Mouse (Mus musculus) kidney, adult 8-10 months (tissue): Measurements from ENCODE around the gene Aplp2.

Source experiments
- DNase-seq, 2 experiments: peaks; one replicate each; pipeline ENCODE4 v3.0.0; 2022

Aplp2 gene

DNA sequence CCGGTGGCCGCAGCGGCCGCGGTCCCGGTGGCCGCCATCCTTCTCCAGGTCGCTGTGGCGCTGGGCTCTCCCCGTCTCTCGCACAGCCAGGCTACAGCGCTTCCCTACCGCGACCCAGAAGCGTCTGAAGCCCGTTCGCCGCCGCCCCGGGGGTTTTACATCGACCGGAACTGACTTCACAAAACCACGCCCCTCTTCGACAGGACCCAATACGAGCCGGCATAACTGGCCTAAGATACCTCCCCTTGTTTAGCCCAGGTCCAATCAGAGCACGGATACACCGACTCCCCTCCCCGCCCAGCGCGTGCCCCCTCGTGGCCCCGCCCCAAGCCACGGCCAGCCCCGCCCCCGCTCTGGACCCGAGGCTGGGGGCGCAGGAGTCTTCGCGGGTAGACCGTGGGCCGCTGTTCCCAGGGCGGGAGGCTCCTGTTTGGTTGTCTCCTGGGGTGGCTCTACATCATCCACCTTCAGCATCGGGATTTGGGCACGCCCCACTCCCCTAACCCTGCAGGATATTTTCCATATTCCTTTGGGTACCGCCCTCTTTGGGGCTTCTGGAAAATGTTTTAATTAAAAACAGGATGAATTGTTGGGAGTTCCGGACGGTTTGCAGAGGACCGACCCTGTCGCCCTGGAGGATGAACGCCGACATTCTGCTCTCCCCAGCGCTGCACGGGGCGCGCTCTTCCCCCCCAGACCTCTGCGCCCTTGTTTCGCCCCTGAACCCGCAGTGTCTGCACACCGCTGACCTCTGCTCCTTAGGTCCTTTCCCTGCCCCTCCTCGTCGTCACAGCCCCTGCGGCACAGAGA, at the start of gene Aplp2:
TSS of gene Aplp2 (minus strand) at position 126 of the 810 bp plus-strand sequence.
- peak; percentile 98 to 99 for DNase-seq

DNA sequence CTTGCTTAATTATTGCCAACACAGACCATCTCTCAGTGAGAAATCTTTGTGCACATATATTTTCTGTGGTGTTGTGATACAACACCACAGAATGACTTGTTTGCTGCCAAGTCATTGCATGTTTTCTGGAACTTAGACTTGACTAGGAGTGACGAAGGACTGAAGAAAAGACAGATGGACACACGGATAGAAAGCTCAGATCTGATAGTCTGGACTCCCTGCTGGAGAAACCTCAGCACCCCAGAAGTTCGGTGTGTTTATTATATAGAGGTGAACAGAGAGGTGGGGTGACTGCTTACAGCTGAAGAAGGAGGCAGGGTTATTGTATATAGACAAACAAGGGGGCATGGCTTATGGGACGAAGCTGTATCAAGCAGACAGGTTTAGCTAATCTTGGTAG, 48.6 kb upstream of the Aplp2 start:
- no peak for DNase-seq

DNA sequence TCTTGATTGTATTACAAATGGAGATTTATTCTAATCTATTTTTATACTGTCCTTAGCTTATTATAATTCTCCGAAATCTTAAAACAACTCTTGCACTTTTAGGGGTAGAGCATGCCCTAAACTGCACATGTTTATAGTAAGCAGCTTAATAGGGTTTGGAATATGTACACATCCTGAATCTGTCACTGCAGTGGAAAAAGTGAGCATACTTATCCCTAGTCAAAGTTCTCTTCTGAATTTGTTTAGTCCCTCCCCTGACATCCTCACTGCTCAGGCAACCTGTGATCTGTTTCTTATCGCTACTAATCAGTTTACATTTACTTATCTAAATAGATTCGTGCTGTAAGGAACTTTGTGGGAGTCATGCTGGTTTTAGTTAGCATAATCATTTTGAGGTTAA, 46.6 kb upstream of the Aplp2 start:
- DNase-seq: no peak

DNA sequence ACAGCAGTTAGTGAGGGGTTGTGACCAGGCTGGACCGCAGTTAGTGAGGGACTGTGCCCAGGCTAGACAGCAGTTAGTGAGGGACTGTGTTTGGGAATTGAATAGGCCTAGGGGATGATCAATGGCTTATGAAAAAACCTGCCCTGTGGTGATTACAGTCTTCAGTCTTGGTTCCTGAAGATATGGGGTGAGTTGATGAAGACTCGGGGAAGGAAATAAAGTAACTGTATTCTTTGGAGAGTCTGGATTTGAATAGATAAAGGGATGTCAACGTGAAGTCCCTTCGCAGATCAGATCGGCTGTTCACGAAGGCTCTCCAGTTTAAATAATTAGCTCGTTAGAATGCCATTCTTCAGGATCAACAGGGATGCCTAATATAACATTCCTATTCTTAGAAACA, 44.3 kb upstream of the Aplp2 start:
- no peak for DNase-seq

DNA sequence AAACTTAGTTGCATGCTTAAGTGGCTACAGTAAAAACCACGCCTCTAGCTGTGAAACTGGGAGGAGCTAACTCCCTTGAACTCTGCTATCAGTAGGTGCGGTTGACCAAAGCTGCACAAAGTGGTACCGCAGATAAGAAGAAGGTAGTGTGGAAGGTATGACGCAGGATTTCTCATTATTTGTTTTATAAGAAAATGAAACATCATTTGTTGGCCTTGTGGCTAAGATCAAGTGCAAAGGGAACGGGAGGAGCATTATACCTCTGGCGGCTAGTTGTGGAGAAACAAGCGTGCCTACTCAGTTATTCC, 43.0 kb upstream of the Aplp2 start:
- DNase-seq: no peak

DNA sequence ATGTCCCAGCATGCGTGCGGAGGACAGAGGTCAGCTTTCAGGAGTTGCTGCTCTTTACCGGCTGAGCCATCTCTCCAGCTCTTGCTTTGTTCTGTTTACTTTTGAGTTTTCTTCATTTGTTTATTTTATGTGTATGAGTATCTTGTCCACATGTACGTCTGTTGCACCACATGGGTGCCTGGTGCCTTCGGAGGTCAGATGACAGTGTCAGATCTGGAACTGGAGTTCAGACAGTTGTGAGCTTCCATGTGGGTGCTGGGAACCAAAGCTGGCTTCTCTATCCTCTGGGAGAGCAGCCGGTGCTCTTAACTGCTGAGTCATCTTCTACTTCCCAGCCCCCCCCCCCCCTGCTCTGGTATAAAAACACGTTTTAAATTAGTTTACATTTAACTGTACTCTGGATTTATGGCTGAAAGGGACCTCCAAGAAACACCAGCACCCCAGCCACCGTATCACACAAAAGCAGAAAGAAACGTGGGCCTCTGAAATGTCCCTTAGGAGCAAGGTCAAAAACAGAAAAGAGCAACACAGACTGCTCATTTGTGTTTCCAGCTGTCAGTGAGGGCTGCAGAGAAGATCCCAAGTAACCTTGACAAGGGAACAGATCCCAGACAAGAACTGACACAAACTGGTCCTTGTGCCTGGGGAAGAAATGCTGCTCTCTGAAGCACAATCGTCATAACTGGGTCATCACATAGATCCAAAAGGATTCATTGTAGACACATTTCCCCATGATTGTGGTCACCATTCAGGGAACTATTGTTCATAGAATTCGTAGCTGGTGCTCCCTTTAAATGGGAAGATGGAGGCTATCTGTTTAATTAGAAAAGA, 42.5 kb upstream of the Aplp2 start:
- no peak for DNase-seq

DNA sequence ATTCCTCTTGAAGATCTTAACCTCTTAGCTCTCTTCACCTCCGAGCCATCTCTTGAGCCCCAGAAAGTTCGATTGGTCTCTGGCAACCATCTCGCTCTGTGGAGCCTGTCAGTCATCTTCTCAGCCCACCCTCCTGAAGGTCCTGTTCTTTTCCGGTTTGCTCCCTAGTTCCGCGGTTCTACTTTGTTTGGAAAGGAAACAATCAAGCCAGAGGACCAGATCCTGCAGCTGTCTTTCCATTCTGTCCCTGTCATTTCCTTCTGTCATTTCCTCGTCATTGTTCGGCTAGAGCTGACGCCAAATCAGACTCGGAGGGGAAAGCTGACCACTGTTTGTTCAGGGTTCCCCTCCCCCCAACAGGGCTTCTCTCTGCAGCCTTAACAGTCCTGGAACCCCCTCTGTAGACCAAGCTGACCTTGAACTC, 41.7 kb upstream of the Aplp2 start:
- DNase-seq: peak in 1 of 2 experiments; percentile 21

DNA sequence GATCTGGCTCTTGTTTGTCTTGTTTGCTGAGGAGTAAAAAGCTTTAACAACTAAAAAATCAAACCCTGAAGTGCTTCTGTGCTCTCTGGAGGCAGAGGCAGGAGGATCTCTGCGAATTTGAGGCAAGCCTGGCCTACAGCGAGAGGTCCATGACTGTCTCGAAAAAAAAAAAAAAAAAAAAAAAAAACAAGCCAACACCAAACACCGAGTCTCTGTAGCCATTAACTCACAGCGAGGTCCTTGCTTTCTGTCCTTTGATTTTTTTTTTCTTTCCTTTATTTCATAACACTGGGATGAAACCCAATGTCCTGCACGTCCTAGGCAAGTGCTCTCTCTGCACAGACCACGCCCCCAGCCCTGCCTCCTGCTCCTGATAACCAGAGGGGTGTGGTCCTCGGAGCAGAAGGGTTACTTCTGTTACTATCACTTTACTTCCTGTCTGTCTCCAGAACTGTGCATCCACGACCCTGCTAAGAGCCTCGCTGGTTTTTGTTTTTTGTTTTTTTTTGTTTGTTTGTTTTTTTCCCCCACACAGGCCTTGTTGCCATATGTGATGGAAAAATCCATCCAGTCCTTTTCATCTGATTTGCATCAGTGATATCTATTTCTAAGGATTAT, 40.7 kb upstream of the Aplp2 start:
- DNase-seq: no peak

DNA sequence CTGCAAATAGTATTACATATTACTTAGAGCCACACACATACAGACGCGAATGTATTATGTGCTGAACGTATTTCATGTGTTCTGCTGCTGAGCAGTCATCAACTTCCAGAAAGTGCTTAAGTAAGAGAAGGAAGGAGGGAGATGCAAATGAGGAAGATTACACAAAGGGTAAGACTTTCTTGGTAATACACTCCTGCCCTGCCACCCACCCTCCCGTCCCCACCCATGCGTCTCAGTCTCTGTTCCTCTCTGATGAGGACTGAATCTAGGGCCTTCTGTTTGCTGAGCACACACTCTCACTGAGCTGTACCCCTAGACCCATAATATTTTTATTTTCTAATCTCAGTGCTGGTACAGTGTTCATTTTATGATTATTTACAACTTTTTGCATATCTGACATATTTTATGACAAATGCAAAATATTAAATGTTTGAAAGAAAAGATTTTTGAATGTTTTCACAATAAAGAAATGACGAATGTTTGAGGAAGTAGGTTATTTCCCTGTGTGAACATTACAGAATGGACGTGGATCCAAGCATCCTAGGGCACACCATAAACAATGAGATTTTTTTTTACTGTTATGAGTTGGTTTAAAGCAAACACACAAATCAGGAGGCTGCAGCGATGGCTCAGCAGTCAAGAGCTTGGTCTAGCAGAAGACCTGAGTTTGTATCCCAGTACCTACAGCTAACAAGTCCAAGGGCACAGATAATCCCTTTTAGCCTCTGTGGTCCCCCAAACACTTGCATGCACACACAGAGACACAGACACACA, 36.0 kb upstream of the Aplp2 start:
- DNase-seq: no peak

DNA sequence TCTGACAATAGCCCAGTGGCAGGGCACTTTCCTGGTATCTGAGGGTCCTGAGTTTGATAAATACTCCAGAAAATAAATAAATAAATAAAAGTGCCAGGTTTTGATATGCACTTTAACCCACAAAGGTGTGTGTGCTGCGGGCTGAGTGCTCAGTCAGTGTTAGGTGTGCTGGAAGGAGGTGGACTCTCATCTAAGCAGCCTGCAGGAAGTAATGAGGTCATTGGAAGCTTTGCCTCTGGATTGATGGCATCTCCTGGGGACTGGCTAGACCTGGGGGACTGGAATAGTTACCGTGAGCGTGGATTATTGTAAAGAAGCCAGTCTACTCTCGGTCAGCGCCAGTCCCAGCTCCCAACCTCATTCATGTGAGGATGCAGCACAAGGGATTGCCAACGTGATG, 34.8 kb upstream of the Aplp2 start:
- DNase-seq: no peak

DNA sequence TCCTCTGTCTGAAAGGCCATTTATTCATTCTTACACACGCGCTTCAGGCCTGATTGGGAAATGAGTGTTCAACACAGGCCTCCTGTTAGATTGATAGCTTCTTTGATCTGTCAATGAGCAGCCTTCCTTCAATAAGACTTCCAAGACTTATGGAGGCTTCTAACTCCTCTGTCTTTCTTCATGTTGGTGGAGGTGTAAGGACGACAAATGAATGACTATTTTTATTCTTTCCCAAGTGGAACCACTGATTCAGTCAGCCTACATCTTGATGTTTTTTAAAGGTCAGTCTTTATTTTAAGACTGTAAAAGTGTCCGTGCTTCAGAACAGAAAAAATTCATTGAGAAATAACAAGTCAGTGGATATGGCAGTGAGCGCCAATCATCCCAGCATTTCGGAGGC, 33.4 kb upstream of the Aplp2 start:
- no peak for DNase-seq

DNA sequence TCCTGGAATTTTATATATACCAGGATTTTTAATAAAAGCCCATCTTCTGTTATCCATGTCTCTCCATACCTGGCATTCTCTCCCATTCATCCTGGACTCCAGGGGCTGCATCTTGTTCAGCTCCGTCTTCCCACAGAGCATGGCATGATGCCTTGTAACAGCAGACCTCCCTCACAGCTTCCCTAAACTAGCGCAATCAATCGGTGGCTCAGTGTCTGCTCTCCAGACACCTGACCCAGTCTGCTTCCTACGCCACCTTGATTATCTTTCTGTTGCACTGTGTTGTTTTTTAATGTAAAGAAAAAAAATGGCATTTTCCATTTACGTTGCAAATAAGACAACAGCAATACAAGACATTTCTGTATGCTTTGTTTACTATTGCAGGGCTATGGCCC, 32.3 kb upstream of the Aplp2 start:
- no peak for DNase-seq

DNA sequence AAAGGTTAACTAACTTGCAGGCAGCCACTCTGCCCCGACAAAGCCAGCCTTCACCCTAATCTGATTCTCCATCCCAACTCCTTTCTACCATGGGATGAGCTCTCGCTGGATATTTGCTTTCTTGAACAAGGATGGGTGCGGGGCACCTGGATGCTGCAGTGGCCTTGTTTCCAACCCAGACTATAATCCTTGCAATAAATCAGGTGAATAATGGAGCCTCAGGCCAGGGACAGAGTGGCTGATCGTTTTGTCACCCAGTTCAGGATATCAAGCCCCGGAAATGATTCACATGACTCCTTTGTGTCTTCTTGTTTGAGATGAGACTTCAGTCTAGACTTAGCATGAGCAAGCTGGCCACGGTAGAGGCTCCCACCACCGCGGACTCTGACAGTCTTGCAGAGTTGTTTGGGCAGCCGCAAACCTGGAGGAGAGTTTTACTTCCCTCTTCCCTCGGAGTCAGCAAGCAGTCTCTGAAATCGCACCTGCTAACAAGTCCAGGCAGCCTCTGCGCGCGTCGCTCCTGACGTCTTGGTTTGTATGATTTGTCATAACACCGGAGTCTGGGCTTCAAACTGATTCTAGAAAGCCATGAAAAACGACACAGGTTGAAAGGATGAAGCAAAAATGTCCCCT, 31.8 kb upstream of the Aplp2 start:
- no peak for DNase-seq

DNA sequence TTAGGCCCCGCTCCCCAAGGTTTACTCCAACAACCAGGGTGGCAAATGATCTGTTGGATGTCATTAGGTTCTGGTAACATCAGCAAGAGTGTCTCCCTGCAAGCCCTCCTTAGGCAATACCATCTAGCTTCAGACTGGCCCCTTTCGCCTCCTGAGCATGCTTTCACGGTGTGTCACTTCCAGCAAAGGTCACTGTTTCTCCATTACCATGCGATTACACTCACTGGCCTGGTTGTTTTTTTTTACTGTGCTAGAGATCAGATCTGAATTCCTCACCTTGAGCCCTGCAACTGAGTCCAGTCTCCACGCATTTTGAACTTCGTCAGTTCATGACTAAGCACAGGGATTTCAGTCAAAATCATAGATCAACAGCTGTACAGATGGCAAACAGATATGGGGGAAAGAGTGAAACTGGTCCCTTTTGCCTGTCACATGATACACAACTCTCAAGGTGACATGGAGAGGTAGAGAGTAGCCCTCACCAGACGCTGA, 29.6 kb upstream of the Aplp2 start:
- no peak for DNase-seq

DNA sequence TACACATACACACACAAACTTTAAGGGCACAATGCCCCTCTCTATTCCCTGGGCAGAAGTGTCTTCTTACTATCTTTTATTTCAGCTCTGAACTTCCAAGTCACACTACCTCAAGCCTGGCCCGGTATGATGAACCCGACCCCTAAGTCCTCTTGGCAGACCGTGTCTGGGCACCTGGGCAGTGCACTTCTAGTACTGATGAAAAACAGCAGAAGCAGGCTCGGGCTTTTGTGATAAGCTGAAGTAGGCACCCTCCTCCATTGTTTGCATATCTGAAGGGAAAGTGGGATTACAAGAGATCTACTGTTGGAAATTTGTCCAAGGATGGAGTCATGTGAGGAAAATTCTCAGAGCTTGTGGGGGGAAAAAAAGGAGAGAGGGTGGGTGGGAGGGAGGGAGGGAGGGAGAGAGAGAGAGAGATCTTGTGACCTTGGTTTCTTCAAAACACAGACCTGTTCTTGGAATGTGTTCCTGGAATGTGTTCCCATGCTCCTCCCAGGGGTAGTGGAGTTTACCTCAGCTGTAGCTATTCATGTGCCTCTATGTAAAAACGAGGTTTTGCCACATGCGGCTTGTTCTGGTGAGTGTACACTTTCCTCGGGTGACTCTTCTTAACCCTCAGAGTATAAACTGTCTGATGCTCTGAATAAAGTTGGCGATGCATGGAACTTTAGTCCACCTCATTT, 29.1 kb upstream of the Aplp2 start:
- no peak for DNase-seq

DNA sequence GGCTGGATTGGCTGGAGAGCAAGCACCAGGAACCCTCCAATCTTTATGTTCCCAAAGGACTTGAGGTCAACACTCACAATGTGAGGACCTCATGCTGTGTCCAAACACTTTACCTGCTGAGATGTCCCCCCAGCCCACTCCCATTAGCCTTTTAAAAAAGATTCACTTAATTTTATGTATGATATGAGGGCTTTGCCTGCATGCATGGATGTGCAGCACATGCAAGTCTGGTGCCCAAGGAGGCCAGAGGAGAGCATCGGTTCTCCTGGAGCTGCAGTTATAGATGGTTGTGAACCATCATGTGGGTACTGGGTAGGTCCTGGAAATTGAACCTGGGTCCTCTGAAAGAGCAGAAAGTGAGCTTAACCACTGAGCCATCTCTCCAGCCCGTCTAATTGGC, 27.9 kb upstream of the Aplp2 start:
- no peak for DNase-seq

DNA sequence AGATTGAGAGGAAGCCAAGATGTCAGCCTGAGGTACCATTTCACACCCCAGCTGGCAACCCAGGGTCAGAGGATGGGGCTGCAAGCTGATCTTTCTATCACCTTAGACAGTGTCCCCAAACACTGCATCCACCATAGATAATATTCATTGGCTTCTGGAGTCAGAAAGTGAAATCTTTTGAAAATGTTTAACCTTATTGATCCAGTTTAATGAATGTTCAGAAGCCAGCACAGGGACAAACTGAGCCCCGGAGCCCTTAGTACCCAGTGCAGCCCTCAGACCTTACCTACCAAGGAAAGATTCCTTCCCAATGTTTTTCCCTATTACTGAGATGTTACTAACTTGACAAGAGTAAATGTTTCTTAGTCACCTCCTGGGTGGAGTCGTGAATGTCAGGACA, 26.9 kb upstream of the Aplp2 start:
- no peak for DNase-seq

DNA sequence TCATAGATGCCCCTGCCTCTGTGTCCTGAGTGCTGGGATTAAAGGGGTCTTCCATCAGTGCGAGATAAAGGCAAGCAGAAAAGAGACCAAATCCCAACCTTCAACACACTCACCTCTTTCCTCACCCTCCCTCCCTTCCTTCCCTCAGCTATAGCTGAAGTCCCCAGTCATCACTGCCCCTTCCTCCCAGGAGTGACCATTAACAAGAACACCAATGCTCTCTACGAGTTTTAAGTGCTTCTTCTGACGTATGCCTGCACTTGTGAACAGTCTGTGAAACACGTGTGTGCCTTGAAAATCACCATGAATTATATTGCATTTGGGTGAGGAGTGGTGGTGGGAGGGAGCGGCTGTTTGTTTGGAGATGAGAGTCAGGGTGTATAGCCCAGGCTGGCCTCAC, 24.5 kb upstream of the Aplp2 start:
- no peak for DNase-seq

DNA sequence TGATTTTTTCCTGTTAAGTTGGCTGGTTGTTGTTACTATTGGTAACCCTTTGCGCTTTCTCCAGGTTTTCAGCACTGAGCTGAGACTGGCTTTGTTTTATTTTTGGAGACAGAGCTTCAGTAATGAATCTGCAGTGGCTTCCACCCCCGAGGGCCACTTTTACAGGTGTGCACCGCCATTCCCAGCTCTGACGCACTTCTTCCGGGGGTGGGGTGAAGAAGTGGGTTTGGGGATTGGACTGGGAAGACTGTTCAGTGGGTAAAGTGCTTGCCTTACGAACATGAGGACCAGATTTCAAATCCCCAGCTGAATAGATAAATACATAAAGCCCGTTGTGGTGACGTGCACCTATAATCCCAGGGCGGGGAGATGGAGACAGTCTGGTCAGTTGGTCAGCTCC, 23.9 kb upstream of the Aplp2 start:
- no peak for DNase-seq

DNA sequence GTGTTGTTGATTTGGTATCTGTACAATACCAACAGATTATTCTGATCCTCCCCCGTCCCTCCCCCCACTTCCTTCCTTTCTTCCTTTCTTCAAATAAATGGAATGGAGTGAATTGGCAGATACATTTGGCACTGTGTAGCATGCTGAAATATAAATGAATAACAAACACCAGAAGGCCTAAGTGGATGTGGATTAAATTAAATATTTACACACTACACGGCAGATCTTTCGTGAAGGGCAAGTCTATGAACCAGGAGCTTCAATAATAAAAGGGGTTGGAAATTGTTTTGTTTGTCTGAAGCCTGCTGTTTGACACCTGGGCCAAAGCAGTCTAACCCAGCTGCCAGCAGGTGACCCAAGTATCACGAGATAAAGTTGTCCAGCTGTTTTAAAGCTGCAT, 23.4 kb upstream of the Aplp2 start:
- no peak for DNase-seq

DNA sequence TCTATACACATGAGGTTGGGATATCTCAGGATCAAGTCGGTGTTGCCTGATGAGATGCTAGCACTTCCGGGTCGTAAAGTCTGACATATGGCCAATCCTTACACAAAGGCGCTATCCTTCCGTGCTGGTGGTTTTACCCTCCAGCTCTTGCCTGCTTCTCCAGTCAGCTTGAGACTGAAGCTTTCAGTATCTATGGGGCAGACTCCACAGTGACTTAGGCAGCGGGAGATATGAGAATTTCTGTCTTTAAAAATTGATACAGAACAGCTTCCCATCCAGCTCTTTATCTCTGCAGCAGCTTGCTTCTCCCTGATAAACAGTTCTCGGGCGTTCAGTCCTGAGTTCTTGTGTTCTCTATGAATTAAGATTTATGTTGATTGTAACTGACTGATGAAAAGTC, 14.9 kb upstream of the Aplp2 start:
- DNase-seq: no peak

DNA sequence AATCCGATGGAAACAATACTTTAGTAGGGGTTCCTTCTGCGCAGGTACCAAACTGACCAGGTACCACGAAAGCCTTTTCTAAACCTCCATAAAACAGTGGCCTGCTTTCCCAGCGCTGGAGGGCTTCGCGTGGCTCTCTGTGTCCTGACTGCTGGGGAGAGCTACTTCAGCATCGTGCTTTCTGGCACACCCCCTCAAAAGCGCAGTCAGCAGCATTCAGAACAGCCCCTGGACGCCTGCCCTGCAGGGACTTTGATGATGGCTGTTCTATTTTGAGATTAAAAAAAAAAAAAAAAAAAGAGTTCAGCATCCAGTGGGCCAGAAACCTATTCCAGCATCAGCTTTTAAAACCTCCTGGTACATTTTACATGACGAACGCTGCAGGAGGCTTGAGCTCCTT, 14.2 kb upstream of the Aplp2 start:
- DNase-seq: no peak
